Mouse (Mus musculus): ENCODE results near the gene Sox13. TPM values are rescaled to one million over a fixed set of nuclear protein-coding genes. Genes with fewer than 3 reads are reported as not detected.
"Not testable (repeated sequence)": the region's sequence is repeated elsewhere in the genome, so short reads cannot be mapped to it uniquely, and the experiment has no call there.

The Sox13 gene
- polyA plus RNA-seq, 1 experiment from 2014 or later = 13.3 TPM

- H3K4me3 ChIP-seq (replicated peaks) = no peak overlapping the region
- peaks cover 17% of the 10 kb centered on the region for H3K4me1 ChIP-seq
- WGBS = 91% methylated on average over 6 of the region's 6 CpGs
- no peak for ATAC-seq (ENCODE audit: low FRiP score)
- no peaks in the 10 kb centered on the region for H3K9me3 ChIP-seq
- no peaks in the 10 kb centered on the region for H3K36me3 ChIP-seq (replicated peaks)
- no peak overlapping the region for H3K4me2 ChIP-seq
- H3K27me3 ChIP-seq = peaks cover 73% of the 10 kb centered on the region
- H3K9ac ChIP-seq = no peak overlapping the region
- no peak overlapping the region for H3K27ac ChIP-seq
Observed at GRCm38 (mm10) chr1:133361006-133361405, 63.2 kb downstream of the Sox13 start.

GRCm38 (mm10) chr1:133356330-133356729 lies 67.8 kb downstream of the Sox13 start:
- no peak overlapping the region for H3K9ac ChIP-seq
- H3K27ac ChIP-seq = no peak overlapping the region
- H3K4me1 ChIP-seq = peaks cover 6% of the 10 kb centered on the region
- peaks cover 48% of the 10 kb centered on the region for H3K27me3 ChIP-seq
- ATAC-seq (ENCODE audit: low FRiP score) = no peak
- 72% methylated on average over 8 of the region's 8 CpGs for WGBS
- H3K36me3 ChIP-seq (replicated peaks) = no peaks in the 10 kb centered on the region
- H3K9me3 ChIP-seq = no peaks in the 10 kb centered on the region
- H3K4me2 ChIP-seq = no peak overlapping the region
- no peak overlapping the region for H3K4me3 ChIP-seq (replicated peaks)

GRCm38 (mm10) chr1:133355912-133356311 lies 68.3 kb downstream of the Sox13 start:
- peaks cover 6% of the 10 kb centered on the region for H3K4me1 ChIP-seq
- no peaks in the 10 kb centered on the region for H3K9me3 ChIP-seq
- no peak overlapping the region for H3K9ac ChIP-seq
- peaks cover 45% of the 10 kb centered on the region for H3K27me3 ChIP-seq
- H3K4me3 ChIP-seq (replicated peaks) = no peak overlapping the region
- no peak for ATAC-seq (ENCODE audit: low FRiP score)
- H3K4me2 ChIP-seq = no peak overlapping the region
- H3K27ac ChIP-seq = no peak overlapping the region
- WGBS = 60% methylated on average over 15 of the region's 15 CpGs
- no peaks in the 10 kb centered on the region for H3K36me3 ChIP-seq (replicated peaks)

GRCm38 (mm10) chr1:133355469-133355868 lies 68.7 kb downstream of the Sox13 start:
- Histone ChIP-seq H3K4me2 (no peak overlapping the region), H3K36me3 (replicated peaks) (no peaks in the 10 kb centered on the region), H3K4me1 (peaks cover 6% of the 10 kb centered on the region), H3K27ac (no peak overlapping the region), H3K9me3 (no peaks in the 10 kb centered on the region), H3K9ac (no peak overlapping the region), H3K4me3 (replicated peaks) (no peak overlapping the region), H3K27me3 (peaks cover 45% of the 10 kb centered on the region)
- 49% methylated on average over 5 of the region's 5 CpGs for WGBS
- no peak for ATAC-seq (ENCODE audit: low FRiP score)

- no peak overlapping the region for H3K4me2 ChIP-seq
- peak; percentile 72 for ATAC-seq (ENCODE audit: low FRiP score)
Observed at GRCm38 (mm10) chr1:133353371-133353809, 70.8 kb downstream of the Sox13 start.

GRCm38 (mm10) chr1:133351762-133352161 lies 72.4 kb downstream of the Sox13 start:
- no peak overlapping the region for H3K27ac ChIP-seq
- 69% methylated on average over 9 of the region's 9 CpGs for WGBS
- H3K4me2 ChIP-seq = no peak overlapping the region
- H3K36me3 ChIP-seq (replicated peaks) = no peaks in the 10 kb centered on the region
- H3K9ac ChIP-seq = no peak overlapping the region
- peaks cover 25% of the 10 kb centered on the region for H3K27me3 ChIP-seq
- peaks cover 6% of the 10 kb centered on the region for H3K4me1 ChIP-seq
- no peak for ATAC-seq (ENCODE audit: low FRiP score)
- H3K4me3 ChIP-seq (replicated peaks) = no peak overlapping the region
- no peaks in the 10 kb centered on the region for H3K9me3 ChIP-seq

More at GRCm38 (mm10) chr1:133353371-133353809, 70.8 kb downstream of the Sox13 start:
- 55% methylated on average over 12 of the region's 12 CpGs for WGBS
- Histone ChIP-seq H3K9ac (no peak overlapping the region), H3K36me3 (replicated peaks) (no peaks in the 10 kb centered on the region), H3K4me3 (replicated peaks) (no peak overlapping the region), H3K27me3 (peaks cover 37% of the 10 kb centered on the region), H3K27ac (no peak overlapping the region), H3K4me1 (peaks cover 6% of the 10 kb centered on the region), H3K9me3 (no peaks in the 10 kb centered on the region)

- Histone ChIP-seq H3K9ac (no peak within 1 kb of the TSS), H3K27me3 (peaks cover 16% of the 10 kb centered on the region), H3K9me3 (no peaks in the 10 kb centered on the region), H3K27ac (no peak within 1 kb of the TSS), H3K4me3 (replicated peaks) (no peak within 1 kb of the TSS), H3K4me2 (no peak within 1 kb of the TSS), H3K4me1 (peaks cover 6% of the 10 kb centered on the region), H3K36me3 (replicated peaks) (no peaks in the 10 kb centered on the region)
- ATAC-seq (ENCODE audit: low FRiP score) = no peak
- 92% methylated on average over 1 of the region's 1 CpGs for WGBS
Observed at GRCm38 (mm10) chr1:133350210-133350609, 74.0 kb downstream of the Sox13 start, which contains the start of gene Ren1. TSS of gene Ren1 (plus strand) at chr1:133350510.

GRCm38 (mm10) chr1:133347693-133348520 lies 76.3 kb downstream of the Sox13 start:
- no peak for ATAC-seq (ENCODE audit: low FRiP score)
- Histone ChIP-seq H3K27me3 (no peaks in the 10 kb centered on the region), H3K27ac (no peak overlapping the region), H3K4me3 (replicated peaks) (no peak overlapping the region), H3K4me2 (no peak overlapping the region), H3K4me1 (no peaks in the 10 kb centered on the region), H3K36me3 (replicated peaks) (no peaks in the 10 kb centered on the region), H3K9me3 (0 out of 2 replicates have a peak, but pooled peaks cover 4% of the 10 kb centered on the region), H3K9ac (no peak overlapping the region)
- 79% methylated on average over 11 of the region's 11 CpGs for WGBS

- H3K36me3 ChIP-seq (replicated peaks) = no peaks in the 10 kb centered on the region
- H3K4me1 ChIP-seq = no peaks in the 10 kb centered on the region
- WGBS = 69% methylated on average over 3 of the region's 3 CpGs
- no peak overlapping the region for H3K4me2 ChIP-seq
- H3K27ac ChIP-seq = no peak overlapping the region
- no peak overlapping the region for H3K4me3 ChIP-seq (replicated peaks)
- ATAC-seq (ENCODE audit: low FRiP score) = no peak
- no peak overlapping the region for H3K9ac ChIP-seq
- H3K9me3 ChIP-seq = 0 out of 2 replicates have a peak, but pooled peaks cover 4% of the 10 kb centered on the region
- no peaks in the 10 kb centered on the region for H3K27me3 ChIP-seq
Observed at GRCm38 (mm10) chr1:133347226-133347625, 77.0 kb downstream of the Sox13 start.

- no peaks in the 10 kb centered on the region for H3K36me3 ChIP-seq (replicated peaks)
- H3K4me3 ChIP-seq (replicated peaks) = no peak overlapping the region
- WGBS = 89% methylated on average over 9 of the region's 9 CpGs
- no peak overlapping the region for H3K27ac ChIP-seq
- ATAC-seq (ENCODE audit: low FRiP score) = no peak
- H3K4me1 ChIP-seq = no peaks in the 10 kb centered on the region
- H3K9me3 ChIP-seq = 0 out of 2 replicates have a peak, but pooled peaks cover 4% of the 10 kb centered on the region
- no peak overlapping the region for H3K4me2 ChIP-seq
- no peaks in the 10 kb centered on the region for H3K27me3 ChIP-seq
- no peak overlapping the region for H3K9ac ChIP-seq
Observed at GRCm38 (mm10) chr1:133346531-133346930, 77.6 kb downstream of the Sox13 start.

GRCm38 (mm10) chr1:133344357-133344756 lies 79.8 kb downstream of the Sox13 start:
- no peak overlapping the region for H3K27ac ChIP-seq
- no peak overlapping the region for H3K4me2 ChIP-seq
- H3K36me3 ChIP-seq (replicated peaks) = no peaks in the 10 kb centered on the region
- no peak for ATAC-seq (ENCODE audit: low FRiP score)
- no peak overlapping the region for H3K9ac ChIP-seq
- 0 out of 2 replicates have a peak, but pooled peaks cover 4% of the 10 kb centered on the region for H3K9me3 ChIP-seq
- WGBS = 91% methylated on average over 2 of the region's 2 CpGs
- no peaks in the 10 kb centered on the region for H3K27me3 ChIP-seq
- H3K4me1 ChIP-seq = no peaks in the 10 kb centered on the region
- no peak overlapping the region for H3K4me3 ChIP-seq (replicated peaks)

GRCm38 (mm10) chr1:133340403-133340802 lies 83.8 kb downstream of the Sox13 start:
- not testable (repeated sequence) for H3K27me3 ChIP-seq; H3K27ac ChIP-seq; H3K9me3 ChIP-seq; H3K9ac ChIP-seq; H3K4me3 ChIP-seq (replicated peaks); ATAC-seq (ENCODE audit: low FRiP score); H3K4me1 ChIP-seq; H3K4me2 ChIP-seq; H3K36me3 ChIP-seq (replicated peaks)
- 54% methylated on average over 1 of the region's 1 CpGs for WGBS

GRCm38 (mm10) chr1:133333937-133334336 lies 90.2 kb downstream of the Sox13 start:
- no peak overlapping the region for H3K27ac ChIP-seq
- no peaks in the 10 kb centered on the region for H3K36me3 ChIP-seq (replicated peaks)
- no peak for ATAC-seq (ENCODE audit: low FRiP score)
- H3K4me3 ChIP-seq (replicated peaks) = no peak overlapping the region
- no peaks in the 10 kb centered on the region for H3K9me3 ChIP-seq
- H3K4me2 ChIP-seq = no peak overlapping the region
- peaks cover 21% of the 10 kb centered on the region for H3K4me1 ChIP-seq
- H3K9ac ChIP-seq = no peak overlapping the region
- WGBS = 65% methylated on average over 6 of the region's 6 CpGs
- H3K27me3 ChIP-seq = peaks cover 31% of the 10 kb centered on the region
